Mouse (Mus musculus) right cerebral cortex, postnatal 10 days (tissue): ENCODE results near the gene Usp51.
A peak's percentile ranks its signal among the peaks of the same experiment; 100 is the strongest.
"Not testable (repeated sequence)": the region's sequence is repeated elsewhere in the genome, so short reads cannot be mapped to it uniquely, and the experiment has no call there.

Experiments used
- DNase-seq, 2 experiments: peaks; one replicate each; pipeline ENCODE4 v3.0.0; 2021; ENCODE audit warnings: low spot score in 2 of 2

The Usp51 gene

GRCm38 (mm10) chrX:153006387-153006841, at the start of gene Usp51:
Usp51 (plus strand) TSS chrX:153006469.
- peak; percentile 57 to 68 for DNase-seq

- no peak for DNase-seq
Observed at GRCm38 (mm10) chrX:152969606-152970005, 36.7 kb upstream of the Usp51 start.

- not testable (repeated sequence) for DNase-seq
Observed at GRCm38 (mm10) chrX:152973476-152974203, 32.6 kb upstream of the Usp51 start.

GRCm38 (mm10) chrX:152974204-152974661, 32.0 kb upstream of the Usp51 start:
- peak; percentile 78 to 85 for DNase-seq

- DNase-seq: no peak
Observed at GRCm38 (mm10) chrX:152976538-152976937, 29.7 kb upstream of the Usp51 start.

GRCm38 (mm10) chrX:152985009-152985408, 21.3 kb upstream of the Usp51 start:
- no peak for DNase-seq

- not testable (repeated sequence) for DNase-seq
Observed at GRCm38 (mm10) chrX:152989852-152990251, 16.4 kb upstream of the Usp51 start.

- not testable (repeated sequence) for DNase-seq
Observed at GRCm38 (mm10) chrX:152996105-152996504, 10.2 kb upstream of the Usp51 start.

- peak; percentile 47 to 48 for DNase-seq
Observed at GRCm38 (mm10) chrX:153007021-153007684, 884 bp downstream of the Usp51 start.

- no peak for DNase-seq
Observed at GRCm38 (mm10) chrX:153007685-153008047, 1.4 kb downstream of the Usp51 start.

- not testable (repeated sequence) for DNase-seq
Observed at GRCm38 (mm10) chrX:153025255-153025654, 19.0 kb downstream of the Usp51 start.

- not testable (repeated sequence) for DNase-seq
Observed at GRCm38 (mm10) chrX:153025709-153026108, 19.4 kb downstream of the Usp51 start.

- DNase-seq: not testable (repeated sequence)
Observed at GRCm38 (mm10) chrX:153031547-153031946, 25.3 kb downstream of the Usp51 start.

- peak; percentile 91 to 92 for DNase-seq
Observed at GRCm38 (mm10) chrX:153037087-153037971, 31.1 kb downstream of the Usp51 start, which contains the start of gene Mageh1. Mageh1 (minus strand) TSS chrX:153037575.

GRCm38 (mm10) chrX:153037972-153038744, 31.9 kb downstream of the Usp51 start:
- DNase-seq: not testable (repeated sequence)
